Mouse (Mus musculus) stomach, postnatal 0 days (tissue): Measurements from ENCODE around the gene Mtus2.

Experiments used
- CTCF ChIP-seq: IDR thresholded peaks from 2 replicates; pipeline ENCODE4 v1.5.1; 2016; ENCODE audit warnings: antibody characterized with exemption, low read depth, mild to moderate bottlenecking, moderate library complexity
- EP300 ChIP-seq: optimal IDR thresholded peaks from 2 replicates; pipeline ENCODE3; 2016; ENCODE audit warnings: antibody characterized with exemption

DNA sequence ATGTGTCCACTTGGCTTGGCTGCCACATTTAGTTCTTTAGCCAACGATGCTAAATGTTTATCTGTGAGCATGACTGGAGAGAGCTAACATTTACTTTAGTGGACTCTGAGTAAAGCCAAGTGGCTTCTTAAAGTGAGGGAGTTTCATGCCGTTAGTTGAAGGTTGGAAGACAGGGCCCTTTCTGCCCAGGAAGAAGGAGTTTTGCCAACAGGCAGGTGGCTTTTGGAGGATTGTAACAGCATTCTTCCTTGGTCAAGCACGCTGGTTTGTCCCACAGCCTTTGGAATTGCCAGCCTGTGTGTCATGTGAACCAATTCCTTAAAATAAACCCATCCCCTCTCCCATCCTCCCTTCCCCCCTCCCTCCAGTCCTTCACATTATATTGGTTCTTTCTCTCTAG is 100.3 kb downstream of the Mtus2 start:
- TF ChIP-seq CTCF (no peak), EP300 (no peak)
